Mouse (Mus musculus): ENCODE measurements around the gene Ogdh.
A peak's percentile ranks its signal among the peaks of the same experiment; 100 is the strongest.
"Not testable (repeated sequence)": the region's sequence is repeated elsewhere in the genome, so short reads cannot be mapped to it uniquely, and the experiment has no call there.

The Ogdh gene

DNA sequence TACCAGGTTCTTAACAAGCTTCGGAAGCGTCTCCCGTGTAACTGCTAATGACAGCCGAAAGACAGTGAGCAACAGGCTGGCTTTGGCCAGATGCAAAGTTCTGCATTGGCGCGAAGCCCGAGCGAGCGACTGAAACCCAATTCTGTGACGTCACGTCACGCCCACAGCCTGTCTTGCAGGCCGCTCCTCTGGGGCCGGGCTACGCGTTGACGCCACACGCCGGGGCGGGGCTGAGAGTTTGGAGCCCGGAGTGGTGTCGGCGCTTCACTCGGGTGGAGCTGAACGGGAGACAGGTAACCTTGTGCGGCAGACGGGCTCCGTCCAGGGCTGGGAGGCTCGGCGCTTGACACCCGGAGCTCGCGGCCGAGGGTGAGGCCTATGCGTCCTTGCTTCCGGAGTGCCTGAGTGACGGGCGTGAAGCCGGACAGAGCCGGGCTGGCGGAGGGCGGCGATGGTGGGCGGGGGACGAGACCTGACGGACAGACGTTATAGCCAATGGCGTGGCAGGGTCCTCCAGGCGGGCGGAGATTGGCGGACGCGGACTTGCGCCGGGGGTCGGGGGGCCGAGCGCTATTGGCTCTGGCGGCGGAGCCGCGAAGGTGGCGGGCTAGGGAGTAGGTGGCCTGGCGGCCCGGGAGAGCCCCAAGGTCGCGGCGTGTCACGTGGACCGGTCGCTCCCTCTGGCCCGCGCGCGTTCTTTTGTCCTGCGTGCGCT is at the start of gene Ogdh:
TSS of gene Ogdh (plus strand) at position 233 of the 715 bp plus-strand sequence.
- DNase-seq (ENCODE audit: extremely low read depth, low read depth, low spot score), result peak; percentile 64

- no peak for DNase-seq (ENCODE audit: extremely low read depth, low read depth, low spot score)
Observed at GRCm38 (mm10) chr11:6244707-6245106, 46.7 kb upstream of the Ogdh start.

GRCm38 (mm10) chr11:6252248-6252647 is 39.2 kb upstream of the Ogdh start:
- no peak for DNase-seq (ENCODE audit: extremely low read depth, low read depth, low spot score)

DNA sequence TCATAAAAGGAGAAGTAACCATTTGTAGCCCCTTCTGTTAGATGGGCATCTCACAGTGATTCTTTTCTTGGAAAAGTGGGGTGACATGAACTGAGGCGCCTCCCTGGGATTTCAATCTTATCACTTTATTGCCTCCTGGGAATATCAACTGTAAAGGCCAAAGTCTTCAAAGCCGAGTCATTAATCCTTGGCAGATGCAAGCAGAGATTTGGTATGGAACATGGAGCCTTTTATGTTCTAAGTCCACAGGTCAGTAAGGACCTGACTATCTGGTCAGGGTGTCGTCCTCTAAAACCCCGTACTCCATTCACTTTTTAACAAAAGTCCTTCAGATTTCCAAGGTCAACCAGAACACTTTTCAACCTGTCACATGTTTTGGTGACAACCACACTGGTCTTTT is 38.6 kb upstream of the Ogdh start:
- no peak for DNase-seq (ENCODE audit: extremely low read depth, low read depth, low spot score)

DNA sequence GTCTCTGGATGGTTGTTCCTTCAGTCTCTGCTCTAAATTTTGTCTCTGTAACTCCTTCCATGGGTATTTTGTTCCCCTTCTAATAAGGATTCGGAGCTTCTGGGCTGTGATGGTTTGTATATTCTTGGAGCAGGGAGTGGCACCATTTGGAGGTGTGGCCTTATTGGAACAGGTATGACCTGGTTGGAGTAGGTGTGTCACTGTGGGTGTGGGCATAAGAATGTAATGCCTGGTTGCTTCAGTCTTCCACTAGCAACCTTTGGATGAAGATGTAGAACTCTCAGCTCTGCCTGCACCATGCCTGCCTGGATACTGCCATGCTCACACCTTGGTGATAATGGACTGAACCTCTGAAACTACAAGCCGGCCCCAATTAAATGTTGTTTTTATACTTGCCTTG is 36.8 kb upstream of the Ogdh start:
- DNase-seq (ENCODE audit: extremely low read depth, low read depth, low spot score), result not testable (repeated sequence)

DNA sequence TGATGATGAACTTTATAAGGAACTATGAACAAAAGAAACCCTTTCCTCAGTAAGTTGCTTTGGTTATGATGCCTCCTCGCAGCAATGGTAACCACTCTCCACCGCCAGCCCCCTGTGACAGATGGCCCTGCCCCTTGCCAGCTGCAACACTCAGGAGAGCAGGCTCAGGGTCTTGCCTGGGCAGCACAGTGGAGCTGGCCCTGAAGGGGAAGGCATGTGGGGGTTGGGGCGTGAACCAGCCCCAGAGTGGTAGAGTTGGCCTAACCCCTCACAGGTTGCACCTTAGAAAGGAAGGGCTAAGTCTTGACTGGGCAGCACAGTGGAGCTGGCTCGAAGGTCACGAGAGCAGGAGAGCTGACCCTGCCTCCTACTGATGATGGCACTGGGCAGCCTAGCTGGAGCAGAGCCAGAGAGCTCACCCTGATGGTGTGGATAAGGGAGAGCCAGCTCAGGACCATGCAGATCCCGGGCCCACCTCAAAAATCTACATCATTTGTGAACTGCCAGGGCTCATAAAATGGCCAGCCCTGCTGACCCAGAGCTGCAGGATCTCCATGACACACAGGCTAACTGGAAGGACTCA is 34.9 kb upstream of the Ogdh start:
- DNase-seq (ENCODE audit: extremely low read depth, low read depth, low spot score), result no peak

DNA sequence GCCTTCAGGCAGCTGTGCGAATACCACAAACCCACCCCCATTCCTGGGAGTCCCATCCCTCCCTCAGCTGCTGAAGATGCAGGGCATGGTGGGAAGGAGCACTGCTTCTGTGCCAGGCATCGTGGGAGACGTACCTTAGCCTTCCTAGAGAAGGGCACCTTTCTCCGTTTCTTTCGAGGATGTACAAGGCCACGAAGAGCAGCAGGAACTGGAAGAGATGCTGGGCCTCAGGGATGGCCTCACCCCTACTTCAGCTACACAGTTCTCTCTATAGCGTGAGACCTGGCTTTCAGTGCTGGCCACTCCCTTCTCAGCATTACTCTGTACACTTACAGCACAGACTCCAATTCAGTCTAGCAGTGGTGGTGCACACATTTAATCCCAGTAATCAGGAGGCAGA is 32.0 kb upstream of the Ogdh start:
- no peak for DNase-seq (ENCODE audit: extremely low read depth, low read depth, low spot score)

DNA sequence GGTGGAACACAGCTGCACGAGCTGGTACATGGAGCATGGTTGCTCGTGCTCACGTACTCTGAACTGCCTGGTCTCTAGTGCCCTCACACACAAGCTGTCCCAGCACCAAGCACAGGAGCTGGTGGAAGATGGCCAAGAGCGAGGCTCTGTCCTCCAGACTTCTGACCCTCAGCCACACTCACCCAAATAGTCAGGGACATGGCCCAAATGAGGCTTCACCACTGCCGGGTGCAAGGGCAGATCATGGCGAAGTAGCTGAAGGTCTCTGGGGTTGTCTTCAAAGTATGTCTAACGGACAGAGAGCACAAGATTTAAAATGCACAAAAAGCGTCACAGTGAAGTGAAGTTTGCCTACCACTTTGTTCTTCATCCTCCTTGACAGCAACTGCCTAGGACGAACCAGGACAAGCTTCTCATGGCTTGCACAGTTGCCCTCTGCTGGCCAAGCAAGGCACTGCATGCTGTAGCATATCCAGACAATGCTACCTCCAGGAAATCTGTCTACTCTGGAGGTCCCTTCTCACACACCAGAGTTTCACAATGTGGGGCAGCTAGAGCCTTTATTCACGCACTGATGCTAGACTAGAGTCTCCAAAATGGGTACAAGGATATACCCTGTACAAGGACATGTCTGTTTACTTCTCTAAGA is 29.9 kb upstream of the Ogdh start:
- DNase-seq (ENCODE audit: extremely low read depth, low read depth, low spot score), result no peak

GRCm38 (mm10) chr11:6266621-6267020 is 24.8 kb upstream of the Ogdh start:
- no peak for DNase-seq (ENCODE audit: extremely low read depth, low read depth, low spot score)

- peak; percentile 73 for DNase-seq (ENCODE audit: extremely low read depth, low read depth, low spot score)
Observed at GRCm38 (mm10) chr11:6267320-6268254, 23.8 kb upstream of the Ogdh start, which contains the start of gene Ddx56. Gene Ddx56 (minus strand): TSS chr11:6267772.

GRCm38 (mm10) chr11:6273607-6274006 is 17.8 kb upstream of the Ogdh start:
- DNase-seq (ENCODE audit: extremely low read depth, low read depth, low spot score), result no peak

DNA sequence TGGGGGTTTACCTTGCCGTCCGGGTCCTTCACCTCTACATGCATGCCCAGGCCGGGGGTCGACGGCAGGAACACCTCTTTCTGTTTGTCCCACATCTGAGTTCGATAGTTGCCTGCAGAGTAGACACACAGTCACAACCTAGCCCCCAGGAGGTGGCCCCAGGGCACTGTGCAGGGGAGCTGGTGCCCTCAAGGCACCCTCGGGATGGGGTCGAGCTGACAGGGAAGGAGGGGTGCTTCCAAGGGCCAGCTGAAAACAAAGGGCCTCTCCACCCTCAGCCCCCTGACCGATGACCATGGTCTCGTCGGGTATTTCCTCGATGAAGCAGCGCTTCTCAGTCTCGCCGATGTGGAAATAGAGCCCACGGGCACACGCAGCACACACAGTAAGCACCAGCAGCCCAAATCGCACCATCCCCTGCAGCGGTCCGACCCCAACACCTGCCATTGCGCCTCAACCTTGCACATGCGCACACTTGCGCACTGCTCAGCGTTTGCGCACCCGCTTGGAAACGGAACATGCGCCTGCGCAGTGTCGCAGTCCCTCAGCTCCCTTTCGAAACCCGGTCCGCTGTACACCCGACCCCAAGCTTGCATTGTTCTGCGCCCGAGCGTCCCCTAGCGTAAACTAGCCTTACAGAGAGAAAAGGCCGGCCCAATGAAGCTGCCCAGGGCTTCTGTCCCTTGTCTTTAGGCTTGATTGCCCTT is 16.9 kb upstream of the Ogdh start, which contains the start of gene Tmed4:
TSS of gene Tmed4 (minus strand) at position 484 of the 707 bp plus-strand sequence.
- peak; percentile 42 for DNase-seq (ENCODE audit: extremely low read depth, low read depth, low spot score)

DNA sequence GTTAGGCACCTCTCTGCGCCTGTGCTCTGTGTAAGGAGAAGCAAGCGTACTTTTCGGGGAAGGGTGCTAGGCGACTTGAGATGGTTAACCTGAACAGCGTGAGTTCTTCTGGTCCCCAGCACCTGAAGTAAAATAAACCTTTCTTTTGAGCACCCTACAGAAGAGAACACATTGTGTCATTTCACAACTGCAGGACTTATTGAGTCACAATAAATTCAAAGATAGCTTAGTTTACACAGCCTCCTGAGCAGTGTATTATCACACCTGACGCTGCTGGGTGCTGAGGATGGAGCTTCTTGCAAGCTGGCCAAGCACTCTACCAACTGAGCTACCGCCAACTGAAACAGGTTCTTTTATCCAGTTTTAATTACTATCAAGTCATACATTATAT is 16.3 kb upstream of the Ogdh start:
- no peak for DNase-seq (ENCODE audit: extremely low read depth, low read depth, low spot score)

GRCm38 (mm10) chr11:6276466-6276865 is 15.0 kb upstream of the Ogdh start:
- no peak for DNase-seq (ENCODE audit: extremely low read depth, low read depth, low spot score)

- DNase-seq (ENCODE audit: extremely low read depth, low read depth, low spot score), result no peak
Observed at GRCm38 (mm10) chr11:6282940-6283339, 8.5 kb upstream of the Ogdh start.

GRCm38 (mm10) chr11:6290138-6290537 is 1.3 kb upstream of the Ogdh start:
- no peak for DNase-seq (ENCODE audit: extremely low read depth, low read depth, low spot score)

GRCm38 (mm10) chr11:6290883-6291282 is 550 bp upstream of the Ogdh start:
- DNase-seq (ENCODE audit: extremely low read depth, low read depth, low spot score), result no peak

DNA sequence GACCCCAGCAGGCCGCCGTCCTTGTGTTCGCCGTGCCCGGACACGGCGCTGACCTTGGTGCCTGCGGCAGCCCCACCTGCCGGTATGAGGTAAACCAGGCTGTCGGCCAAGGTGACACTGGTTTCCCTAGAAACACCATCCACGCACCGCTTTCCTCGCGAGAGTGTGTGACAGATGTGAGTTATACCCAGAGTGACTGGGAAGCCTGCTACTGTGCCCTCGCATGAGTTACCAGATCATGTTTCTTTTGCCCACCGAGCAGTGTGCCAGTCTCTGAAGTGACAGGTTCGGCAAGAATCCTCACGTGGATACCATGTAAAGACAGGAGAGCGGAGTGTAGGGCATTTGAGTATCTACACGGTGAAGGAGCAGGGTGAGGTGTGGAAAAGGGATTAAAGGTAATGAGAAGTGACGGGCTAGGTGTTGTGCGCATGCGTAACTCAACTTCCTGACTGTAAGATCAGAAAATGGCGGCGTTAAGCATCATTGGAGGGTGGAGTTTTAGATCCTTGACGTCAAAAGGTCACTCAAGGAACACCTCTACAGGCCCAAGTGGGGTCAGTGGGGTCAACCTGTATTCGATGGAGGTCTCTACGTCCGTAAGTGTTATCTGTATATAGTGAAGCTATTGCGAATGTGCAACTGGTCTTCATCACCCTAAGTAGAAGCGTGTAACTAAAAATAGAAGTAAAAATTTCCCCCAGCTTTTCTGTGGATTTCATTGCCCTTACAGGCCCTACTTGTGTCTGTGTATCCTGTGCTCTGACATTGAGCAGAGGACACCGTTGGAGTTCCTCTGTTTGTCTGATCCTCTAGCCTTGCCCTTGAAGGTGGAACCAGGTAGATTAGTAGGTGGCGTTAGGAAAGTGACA is 919 bp downstream of the Ogdh start:
- DNase-seq (ENCODE audit: extremely low read depth, low read depth, low spot score), result peak; percentile 50

DNA sequence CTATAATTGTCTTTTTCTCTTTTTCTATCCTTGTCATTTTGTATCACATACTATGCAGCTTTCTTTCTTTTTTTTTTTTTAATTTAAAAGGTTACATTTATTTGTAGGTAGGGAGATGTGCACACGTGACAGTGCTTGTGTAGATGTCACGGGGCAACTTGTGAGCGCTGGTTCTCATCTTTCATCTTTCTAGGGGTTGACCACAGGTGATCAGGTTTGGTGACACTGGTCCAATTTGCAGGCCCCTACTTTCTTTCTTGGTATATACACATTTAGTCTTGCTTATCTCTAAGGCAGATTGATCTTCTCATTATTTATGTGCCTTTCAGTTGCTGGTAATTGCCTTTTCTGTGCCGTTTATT is 1.5 kb downstream of the Ogdh start:
- no peak for DNase-seq (ENCODE audit: extremely low read depth, low read depth, low spot score)

GRCm38 (mm10) chr11:6293601-6294000 is 2.2 kb downstream of the Ogdh start:
- no peak for DNase-seq (ENCODE audit: extremely low read depth, low read depth, low spot score)
